Mouse (Mus musculus): ENCODE data around the gene Col23a1. TPM values are rescaled to one million over a fixed set of nuclear protein-coding genes. Genes with fewer than 3 reads are reported as not detected.

The Col23a1 gene
- polyA plus RNA-seq, 1 experiment, result 1.5 TPM

DNA sequence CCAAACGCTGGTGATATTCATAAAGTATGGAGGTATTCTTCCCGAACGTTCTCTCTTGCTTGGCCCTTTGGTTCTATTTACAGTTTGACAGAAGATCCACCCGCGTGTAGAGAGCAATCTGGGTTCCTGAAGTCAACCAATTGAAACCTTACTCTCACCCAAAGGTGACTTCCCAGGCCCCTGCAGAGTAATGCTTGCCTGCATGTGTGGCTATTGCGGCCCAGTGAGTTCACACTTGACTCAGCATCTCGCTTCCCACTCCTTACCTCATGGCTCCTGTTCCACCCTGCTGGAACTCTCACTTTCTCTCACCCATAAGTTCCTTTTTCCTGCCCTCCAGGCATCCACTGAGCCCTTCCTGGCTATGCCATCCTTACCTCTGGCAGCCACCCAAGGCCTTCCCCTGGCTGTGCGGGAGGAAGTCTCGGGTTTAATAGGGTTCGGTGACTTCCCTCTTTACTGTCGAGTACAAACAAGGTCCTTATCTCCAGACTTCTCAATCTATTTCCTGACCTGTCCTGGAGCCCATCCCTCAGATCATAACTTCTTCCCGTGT is 38.7 kb downstream of the Col23a1 start:
- no peaks in the 10 kb centered on the region for H3K4me1 ChIP-seq (ENCODE audit: control insufficient read depth, insufficient read depth, low read length)
- no peak overlapping the region for H3K27ac ChIP-seq (ENCODE audit: insufficient read depth, low read depth, low read length)
- DNase-seq, result peak; percentile 7
- no peak for TF ChIP-seq POLR2A (IDR thresholded peaks at IDR 0.05; ENCODE audit: low read depth, low read length)
- no peak for TF ChIP-seq CTCF (conservative IDR thresholded peaks at IDR 0.05; ENCODE audit: insufficient read depth, insufficient read length, low read depth, low read length)
- H3K36me3 ChIP-seq (ENCODE audit: control insufficient read depth, insufficient read depth, low read length), result no peaks in the 10 kb centered on the region
- WGBS, result 54% methylated on average over 12 of the region's 12 CpGs
- H3K27me3 ChIP-seq (replicated peaks; ENCODE audit: control insufficient read depth, insufficient read depth, low read length), result no peaks in the 10 kb centered on the region
- H3K4me3 ChIP-seq (ENCODE audit: insufficient read depth, low read depth, low read length), result no peak overlapping the region

DNA sequence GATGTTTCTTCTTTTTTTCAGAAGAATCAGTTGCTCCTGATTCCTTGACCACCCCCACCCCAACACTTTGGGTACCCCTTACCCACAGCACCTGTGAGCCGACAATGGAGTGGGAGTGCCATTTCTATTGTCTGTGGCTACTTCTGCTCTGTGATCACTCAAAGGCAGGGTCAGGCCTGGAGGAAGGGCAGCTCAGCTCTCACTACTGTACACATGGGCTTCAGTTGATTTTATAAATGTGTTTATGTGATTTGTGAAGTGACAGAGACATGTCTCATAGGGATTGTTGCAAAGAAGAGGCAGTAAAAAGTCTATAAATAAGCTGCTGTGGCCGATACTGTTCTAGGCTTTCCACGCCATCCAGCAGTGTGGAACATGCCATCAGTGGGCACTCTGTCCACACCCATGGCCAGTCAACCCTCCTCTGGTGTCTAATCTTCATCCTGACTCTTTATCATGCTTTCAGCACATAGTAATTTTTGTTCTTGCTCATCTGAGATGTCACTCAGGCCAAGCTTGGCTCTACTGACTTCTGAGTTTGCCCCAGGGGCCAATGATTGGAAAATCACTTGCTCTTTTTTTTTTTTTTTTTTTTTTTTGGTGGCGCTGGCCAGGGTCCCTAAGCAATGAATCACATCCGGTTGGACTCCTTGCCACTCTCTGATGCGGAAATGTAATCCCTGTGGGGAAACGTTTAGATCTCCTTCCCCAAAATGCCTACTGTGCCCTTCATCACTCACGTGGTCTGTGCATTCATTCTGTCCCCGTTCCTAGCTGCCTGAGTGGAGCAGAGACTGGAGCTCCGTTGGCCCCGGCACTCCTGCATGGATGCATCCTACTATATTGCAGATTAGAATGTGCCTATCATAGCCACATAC is 40.4 kb downstream of the Col23a1 start:
- TF ChIP-seq POLR2A (IDR thresholded peaks at IDR 0.05; ENCODE audit: low read depth, low read length), result no peak
- TF ChIP-seq CTCF (conservative IDR thresholded peaks at IDR 0.05; ENCODE audit: insufficient read depth, insufficient read length, low read depth, low read length), result no peak
- Histone ChIP-seq H3K4me1 (ENCODE audit: control insufficient read depth, insufficient read depth, low read length) (no peaks in the 10 kb centered on the region), H3K4me3 (ENCODE audit: insufficient read depth, low read depth, low read length) (no peak overlapping the region), H3K27me3 (replicated peaks; ENCODE audit: control insufficient read depth, insufficient read depth, low read length) (no peaks in the 10 kb centered on the region), H3K36me3 (ENCODE audit: control insufficient read depth, insufficient read depth, low read length) (no peaks in the 10 kb centered on the region), H3K27ac (ENCODE audit: insufficient read depth, low read depth, low read length) (no peak overlapping the region)
- 58% methylated on average over 11 of the region's 11 CpGs for WGBS
- DNase-seq, result no peak

DNA sequence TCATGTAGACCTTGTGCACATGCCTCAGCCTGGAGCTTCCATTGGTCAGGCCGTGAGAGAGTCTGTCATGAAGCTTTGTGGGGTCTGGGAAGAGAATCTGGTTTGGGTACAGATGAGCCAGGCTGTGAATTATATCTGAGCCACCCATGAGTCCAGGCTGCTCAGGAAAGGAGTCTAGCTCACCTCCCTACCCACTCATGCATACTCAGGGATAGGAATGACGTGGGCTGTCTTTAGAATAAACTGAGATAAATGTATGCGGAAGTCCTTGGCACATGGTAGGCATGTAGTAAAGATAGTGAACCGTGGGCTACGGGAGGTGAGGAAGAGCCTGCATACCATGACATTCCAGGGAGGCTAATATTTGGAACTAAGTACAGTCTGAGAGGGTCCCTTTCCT is 44.3 kb downstream of the Col23a1 start:
- no peak for TF ChIP-seq POLR2A (IDR thresholded peaks at IDR 0.05; ENCODE audit: low read depth, low read length)
- no peak for TF ChIP-seq CTCF (conservative IDR thresholded peaks at IDR 0.05; ENCODE audit: insufficient read depth, insufficient read length, low read depth, low read length)
- whole genome bisulfite sequencing, result 74% methylated on average over 5 of the region's 5 CpGs
- Histone ChIP-seq H3K27ac (ENCODE audit: insufficient read depth, low read depth, low read length) (no peak overlapping the region), H3K4me1 (ENCODE audit: control insufficient read depth, insufficient read depth, low read length) (no peaks in the 10 kb centered on the region), H3K27me3 (replicated peaks; ENCODE audit: control insufficient read depth, insufficient read depth, low read length) (no peaks in the 10 kb centered on the region), H3K36me3 (ENCODE audit: control insufficient read depth, insufficient read depth, low read length) (no peaks in the 10 kb centered on the region), H3K4me3 (ENCODE audit: insufficient read depth, low read depth, low read length) (no peak overlapping the region)
- no peak for DNase-seq

DNA sequence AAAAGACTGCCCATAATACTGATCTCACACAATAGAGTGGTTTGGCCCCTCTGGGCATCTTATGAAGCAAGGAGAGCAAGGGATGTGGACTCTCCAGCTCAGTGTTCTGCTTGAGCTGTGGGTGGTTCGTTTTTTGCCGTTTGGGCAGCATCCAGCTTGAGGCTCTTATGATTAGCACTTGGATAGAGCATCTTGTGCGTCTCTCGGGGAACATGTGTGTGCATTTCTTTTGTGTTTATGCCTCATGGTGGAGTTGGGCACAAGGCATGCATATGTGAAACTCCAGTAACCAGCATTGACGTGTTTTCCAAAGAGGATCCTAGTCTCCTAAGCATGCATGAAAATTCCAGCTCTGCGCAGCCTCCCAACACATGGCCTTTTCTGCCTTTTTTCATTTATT is 47.9 kb downstream of the Col23a1 start:
- WGBS, result 85% methylated on average over 6 of the region's 6 CpGs
- TF ChIP-seq CTCF (conservative IDR thresholded peaks at IDR 0.05; ENCODE audit: insufficient read depth, insufficient read length, low read depth, low read length), result no peak
- no peak for TF ChIP-seq POLR2A (IDR thresholded peaks at IDR 0.05; ENCODE audit: low read depth, low read length)
- DNase-seq, result no peak
- Histone ChIP-seq H3K27ac (ENCODE audit: insufficient read depth, low read depth, low read length) (no peak overlapping the region), H3K36me3 (ENCODE audit: control insufficient read depth, insufficient read depth, low read length) (no peaks in the 10 kb centered on the region), H3K27me3 (replicated peaks; ENCODE audit: control insufficient read depth, insufficient read depth, low read length) (no peaks in the 10 kb centered on the region), H3K4me3 (ENCODE audit: insufficient read depth, low read depth, low read length) (no peak overlapping the region), H3K4me1 (ENCODE audit: control insufficient read depth, insufficient read depth, low read length) (no peaks in the 10 kb centered on the region)

DNA sequence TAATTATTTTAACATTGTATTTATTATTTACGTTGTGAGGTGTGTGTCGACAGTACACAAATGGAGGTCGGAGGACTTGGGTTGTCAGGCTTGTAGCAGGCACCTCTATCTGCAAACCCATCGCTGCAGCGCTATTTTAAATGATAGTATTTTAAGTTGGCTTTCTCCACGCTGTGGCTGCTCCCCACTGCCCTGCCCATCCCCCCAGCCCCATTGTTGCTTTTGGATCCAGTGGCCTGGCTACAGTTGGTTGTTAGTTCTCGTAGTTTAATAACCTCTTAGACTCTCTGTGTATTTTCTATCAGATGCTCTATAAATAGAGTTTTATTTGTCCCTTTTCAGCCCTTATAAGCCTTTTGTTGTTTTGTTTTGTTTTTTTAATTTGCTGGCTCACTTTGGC is 48.7 kb downstream of the Col23a1 start:
- H3K27me3 ChIP-seq (replicated peaks; ENCODE audit: control insufficient read depth, insufficient read depth, low read length), result no peaks in the 10 kb centered on the region
- WGBS, result 69% methylated on average over 7 of the region's 7 CpGs
- H3K36me3 ChIP-seq (ENCODE audit: control insufficient read depth, insufficient read depth, low read length), result no peaks in the 10 kb centered on the region

DNA sequence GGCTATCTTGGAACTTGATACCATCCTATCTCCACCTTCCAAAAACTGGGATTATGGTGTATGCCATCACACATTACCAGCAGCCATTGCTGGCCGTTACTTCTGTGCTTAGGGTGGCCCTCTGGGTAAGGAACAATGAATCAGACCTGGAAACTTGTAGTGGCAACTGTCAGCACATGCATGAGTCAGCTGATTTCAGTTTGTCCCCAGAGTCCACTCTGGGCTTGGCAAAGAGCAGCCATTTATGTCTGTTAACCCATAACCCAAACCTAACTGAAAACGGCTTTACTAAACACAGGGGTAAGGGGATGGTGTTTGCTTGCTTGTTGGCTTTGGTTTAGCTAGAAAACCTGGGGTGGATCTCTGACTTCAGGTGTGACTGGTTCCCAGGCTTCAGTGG is 51.4 kb downstream of the Col23a1 start:
- TF ChIP-seq CTCF (conservative IDR thresholded peaks at IDR 0.05; ENCODE audit: insufficient read depth, insufficient read length, low read depth, low read length), result no peak
- no peak for TF ChIP-seq POLR2A (IDR thresholded peaks at IDR 0.05; ENCODE audit: low read depth, low read length)
- Histone ChIP-seq H3K27me3 (replicated peaks; ENCODE audit: control insufficient read depth, insufficient read depth, low read length) (no peaks in the 10 kb centered on the region), H3K27ac (ENCODE audit: insufficient read depth, low read depth, low read length) (no peak overlapping the region), H3K4me1 (ENCODE audit: control insufficient read depth, insufficient read depth, low read length) (no peaks in the 10 kb centered on the region), H3K4me3 (ENCODE audit: insufficient read depth, low read depth, low read length) (no peak overlapping the region), H3K36me3 (ENCODE audit: control insufficient read depth, insufficient read depth, low read length) (no peaks in the 10 kb centered on the region)
- WGBS, result 54% methylated on average over 2 of the region's 2 CpGs
- peak; percentile 9 for DNase-seq

More for the DNA sequence above, 48.7 kb downstream of the Col23a1 start:
- H3K4me1 ChIP-seq (ENCODE audit: control insufficient read depth, insufficient read depth, low read length), result no peaks in the 10 kb centered on the region
- no peak for DNase-seq
- TF ChIP-seq CTCF (conservative IDR thresholded peaks at IDR 0.05; ENCODE audit: insufficient read depth, insufficient read length, low read depth, low read length) (no peak), POLR2A (IDR thresholded peaks at IDR 0.05; ENCODE audit: low read depth, low read length) (no peak)
- H3K27ac ChIP-seq (ENCODE audit: insufficient read depth, low read depth, low read length), result no peak overlapping the region
- no peak overlapping the region for H3K4me3 ChIP-seq (ENCODE audit: insufficient read depth, low read depth, low read length)

DNA sequence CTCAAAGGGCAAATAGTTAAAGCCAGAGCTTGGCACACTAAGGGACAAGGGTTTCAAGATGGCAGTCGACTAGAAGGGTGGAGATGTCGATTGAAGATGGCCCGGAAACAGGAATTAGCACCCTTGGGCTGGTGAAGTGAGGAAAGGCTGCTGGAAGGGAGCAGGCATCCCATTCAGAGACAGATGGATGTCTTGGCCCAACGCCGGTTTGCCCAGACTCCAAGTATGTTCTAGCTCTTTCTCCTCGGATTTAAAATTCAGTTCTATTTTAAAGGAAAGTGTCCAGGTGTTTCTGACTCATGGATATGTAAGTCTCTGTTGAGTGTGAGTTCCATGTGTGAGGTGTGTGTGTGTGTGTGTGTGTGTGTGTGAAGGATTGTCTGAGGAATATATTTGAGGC is 53.1 kb downstream of the Col23a1 start:
- 93% methylated on average over 6 of the region's 6 CpGs for WGBS
- DNase-seq, result no peak
- Histone ChIP-seq H3K36me3 (ENCODE audit: control insufficient read depth, insufficient read depth, low read length) (no peaks in the 10 kb centered on the region), H3K4me1 (ENCODE audit: control insufficient read depth, insufficient read depth, low read length) (no peaks in the 10 kb centered on the region), H3K27ac (ENCODE audit: insufficient read depth, low read depth, low read length) (no peak overlapping the region), H3K27me3 (replicated peaks; ENCODE audit: control insufficient read depth, insufficient read depth, low read length) (no peaks in the 10 kb centered on the region), H3K4me3 (ENCODE audit: insufficient read depth, low read depth, low read length) (no peak overlapping the region)
- TF ChIP-seq POLR2A (IDR thresholded peaks at IDR 0.05; ENCODE audit: low read depth, low read length) (no peak), CTCF (conservative IDR thresholded peaks at IDR 0.05; ENCODE audit: insufficient read depth, insufficient read length, low read depth, low read length) (no peak)

All from kidney, adult 2 months (tissue).